Mouse (Mus musculus) v-Abl transformed pro-B cells (cell line): ENCODE results near the gene Card19.

Source experiments
- in situ Hi-C, 2 experiments: fragments of 400-800 bp; cut with MboI; formaldehyde crosslinking; loops; one replicate each; pipeline ENCODE4 v1.15.1; 2025; ENCODE audit not compliant: unreplicated experiment in 2 of 2

Card19 gene

GRCm38 (mm10) chr13:49233792-49234572 lies 18.1 kb upstream of the Card19 start:
- in situ Hi-C loops = no loop called here

- in situ Hi-C loops = loop anchor here in 1 of 2 experiments (10.0 kb wide), 2 partner anchors 69 to 149 kb away; no protein-coding TSS in a partner anchor
Measured at GRCm38 (mm10) chr13:49225633-49226032, 9.8 kb upstream of the Card19 start.

DNA sequence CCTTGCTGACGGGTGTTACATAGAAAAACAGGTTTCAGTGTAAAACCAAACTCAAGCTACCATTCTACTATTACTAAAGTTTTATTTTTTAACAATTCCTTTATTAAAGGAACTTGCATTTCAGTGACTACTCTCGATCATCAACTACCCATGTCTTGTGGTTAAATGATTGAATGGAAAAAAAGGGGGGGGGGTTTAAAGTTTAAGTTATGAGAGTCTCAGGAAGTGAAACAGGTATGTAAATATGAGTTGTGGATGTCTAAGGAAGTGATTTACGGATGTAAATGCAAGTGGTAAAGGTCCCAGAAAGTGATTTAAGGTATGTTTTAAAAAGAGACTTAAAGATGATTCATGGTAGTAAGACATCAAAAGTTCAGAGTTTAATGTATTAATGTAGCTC lies 9.3 kb upstream of the Card19 start:
- in situ Hi-C loops = loop anchor here in 1 of 2 experiments (10.0 kb wide), 2 partner anchors 70 to 150 kb away; no protein-coding TSS in a partner anchor

DNA sequence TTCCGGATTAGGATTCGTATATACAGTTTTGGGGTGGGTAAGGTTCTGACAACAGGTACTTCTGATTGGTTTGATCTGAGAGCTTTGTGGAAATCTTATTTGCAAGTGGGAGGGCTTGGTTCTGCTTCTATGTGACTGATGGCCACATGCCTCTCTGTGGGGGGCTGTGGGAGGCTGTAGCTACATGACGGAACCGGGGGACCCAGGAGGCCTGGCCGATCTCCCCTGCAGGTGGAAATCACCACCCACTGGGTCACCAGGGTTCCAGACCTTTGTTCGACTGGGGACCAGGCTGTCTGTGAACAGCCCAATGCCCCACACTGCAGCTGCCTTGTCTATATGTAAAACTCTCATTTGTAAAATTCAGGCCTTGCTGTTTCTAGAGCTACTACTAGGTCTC lies 8.9 kb upstream of the Card19 start:
- in situ Hi-C loops = loop anchor here in 1 of 2 experiments (10.0 to 25.0 kb wide), 3 partner anchors 70 to 438 kb away; partner anchors contain the start of genes Cenpp and Nol8

DNA sequence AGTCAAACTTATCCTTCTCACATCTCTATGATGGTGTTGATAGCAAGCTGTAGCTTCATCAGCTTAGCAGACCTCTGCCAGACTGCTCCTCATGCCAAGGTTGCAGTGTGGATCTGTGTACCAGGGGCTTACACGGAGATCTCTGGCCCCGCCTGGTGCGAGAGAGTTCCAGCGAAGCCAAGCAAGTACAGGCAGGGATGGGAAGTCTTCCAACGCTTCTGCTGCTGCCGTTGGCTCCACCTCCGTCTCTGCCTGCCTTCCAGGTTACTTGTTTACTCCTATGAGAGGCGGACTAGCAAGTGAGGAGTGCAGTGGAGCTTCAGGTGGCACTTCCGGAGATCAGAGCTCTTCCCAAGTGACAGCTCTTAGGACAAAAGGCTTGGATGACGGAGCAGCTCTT lies 8.5 kb upstream of the Card19 start:
- in situ Hi-C loops = loop anchor here in 1 of 2 experiments (10.0 to 25.0 kb wide), 3 partner anchors 70 to 438 kb away; partner anchors contain the start of genes Cenpp and Nol8

DNA sequence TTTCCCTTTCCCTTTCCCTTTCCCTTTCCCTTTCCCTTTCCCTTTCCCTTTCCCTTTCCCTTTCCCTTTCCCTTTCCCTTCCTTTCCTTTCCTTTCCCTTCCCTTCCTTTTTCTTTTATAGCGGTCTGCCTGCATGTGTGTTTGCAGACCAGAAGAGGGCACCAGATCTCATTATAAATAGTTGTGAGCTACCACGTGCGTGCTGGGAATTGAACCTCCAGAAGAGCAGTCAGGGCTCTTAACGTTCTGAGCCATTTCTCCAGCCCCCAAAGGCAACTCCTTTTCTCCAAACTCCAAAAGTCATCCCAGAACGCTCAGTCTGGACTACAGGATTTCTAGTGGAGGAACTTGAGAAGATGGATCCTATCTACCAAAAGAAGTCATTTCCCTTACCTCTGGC lies 5.1 kb upstream of the Card19 start:
- in situ Hi-C loops = loop anchor here in 1 of 2 experiments (10.0 to 25.0 kb wide), 3 partner anchors 74 to 441 kb away; partner anchors contain the start of genes Cenpp and Nol8

- in situ Hi-C loops = loop anchor here (10.0 to 25.0 kb wide), 2 partner anchors 45 to 443 kb away; partner anchors contain the start of genes Cenpp (in 1 of the 2) and Nol8 (in 1 of the 2)
Measured at GRCm38 (mm10) chr13:49219367-49219766, 3.5 kb upstream of the Card19 start.

- in situ Hi-C loops = loop anchor here (10.0 to 25.0 kb wide), 2 partner anchors 46 to 444 kb away; partner anchors contain the start of genes Cenpp (in 1 of the 2) and Nol8 (in 1 of the 2)
Measured at GRCm38 (mm10) chr13:49218651-49219050, 2.8 kb upstream of the Card19 start.

GRCm38 (mm10) chr13:49216808-49217561 lies 1.1 kb upstream of the Card19 start:
- in situ Hi-C loops = loop anchor here (10.0 to 25.0 kb wide), 2 partner anchors 48 to 445 kb away; partner anchors contain the start of genes Cenpp (in 1 of the 2) and Nol8 (in 1 of the 2)

DNA sequence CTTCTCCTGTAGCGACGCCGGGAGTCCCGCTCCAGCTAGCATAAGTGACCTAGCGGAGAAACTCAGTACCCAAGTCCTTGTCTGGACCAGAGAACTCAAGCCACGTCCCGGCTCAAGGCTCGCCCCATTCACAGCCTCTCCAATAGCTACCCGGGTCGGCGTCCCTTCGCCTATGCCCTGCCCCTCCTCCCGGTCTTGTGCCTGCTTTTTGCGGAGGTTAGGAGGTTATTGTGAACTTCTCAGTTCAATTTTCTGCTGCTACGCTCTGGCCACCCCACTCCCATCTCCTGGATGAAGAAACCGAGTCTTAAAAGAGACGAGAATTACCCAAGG lies 349 bp upstream of the Card19 start:
- in situ Hi-C loops = loop anchor here (10.0 to 25.0 kb wide), 2 partner anchors 49 to 446 kb away; partner anchors contain the start of genes Cenpp (in 1 of the 2) and Nol8 (in 1 of the 2)

- in situ Hi-C loops = loop anchor here (10.0 to 25.0 kb wide), 2 partner anchors 50 to 447 kb away; partner anchors contain the start of genes Cenpp (in 1 of the 2) and Nol8 (in 1 of the 2)
Measured at GRCm38 (mm10) chr13:49215128-49215503, 721 bp downstream of the Card19 start.

DNA sequence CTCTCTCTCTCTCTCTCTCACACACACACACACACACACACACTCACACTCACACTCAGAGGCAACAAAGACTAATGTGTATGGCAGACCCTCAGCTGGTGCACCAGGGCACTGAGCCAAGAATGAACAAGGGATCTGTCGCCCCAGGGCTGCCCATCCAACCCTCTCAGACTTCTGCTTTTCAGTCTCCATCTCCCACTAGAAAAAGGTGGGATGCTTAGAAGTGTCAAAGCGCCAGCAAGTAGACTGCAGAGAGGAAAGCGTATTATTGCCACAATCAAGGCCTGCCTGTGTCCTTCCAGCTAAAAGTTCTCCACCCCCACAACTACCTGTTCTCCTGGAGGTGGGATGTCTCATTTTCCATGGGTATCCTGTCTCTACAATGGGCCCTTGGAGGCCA lies 1.4 kb downstream of the Card19 start:
- in situ Hi-C loops = loop anchor here (10.0 to 25.0 kb wide), 2 partner anchors 50 to 448 kb away; partner anchors contain the start of genes Cenpp (in 1 of the 2) and Nol8 (in 1 of the 2)

DNA sequence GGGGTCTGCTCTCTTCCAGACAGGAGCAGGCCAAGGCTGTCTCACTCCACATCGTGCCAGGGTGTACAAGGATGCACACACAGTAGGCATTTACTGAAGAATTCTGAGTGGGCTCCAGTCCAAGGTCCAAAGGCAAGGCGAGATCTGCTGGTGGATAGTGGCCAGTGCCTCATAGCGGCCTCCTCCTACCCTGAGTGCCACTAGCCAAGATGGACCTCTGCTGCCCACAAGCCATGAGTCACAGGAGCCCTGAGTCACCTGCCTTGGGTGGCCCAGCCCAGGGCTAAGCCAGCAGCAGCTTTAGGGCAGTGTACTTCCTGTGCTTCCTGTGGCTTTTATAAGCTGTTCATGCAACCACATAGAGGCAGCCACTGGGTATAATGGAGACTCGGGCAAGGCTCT lies 2.3 kb downstream of the Card19 start:
- in situ Hi-C loops = loop anchor here (10.0 to 25.0 kb wide), 2 partner anchors 51 to 449 kb away; partner anchors contain the start of genes Cenpp (in 1 of the 2) and Nol8 (in 1 of the 2)

DNA sequence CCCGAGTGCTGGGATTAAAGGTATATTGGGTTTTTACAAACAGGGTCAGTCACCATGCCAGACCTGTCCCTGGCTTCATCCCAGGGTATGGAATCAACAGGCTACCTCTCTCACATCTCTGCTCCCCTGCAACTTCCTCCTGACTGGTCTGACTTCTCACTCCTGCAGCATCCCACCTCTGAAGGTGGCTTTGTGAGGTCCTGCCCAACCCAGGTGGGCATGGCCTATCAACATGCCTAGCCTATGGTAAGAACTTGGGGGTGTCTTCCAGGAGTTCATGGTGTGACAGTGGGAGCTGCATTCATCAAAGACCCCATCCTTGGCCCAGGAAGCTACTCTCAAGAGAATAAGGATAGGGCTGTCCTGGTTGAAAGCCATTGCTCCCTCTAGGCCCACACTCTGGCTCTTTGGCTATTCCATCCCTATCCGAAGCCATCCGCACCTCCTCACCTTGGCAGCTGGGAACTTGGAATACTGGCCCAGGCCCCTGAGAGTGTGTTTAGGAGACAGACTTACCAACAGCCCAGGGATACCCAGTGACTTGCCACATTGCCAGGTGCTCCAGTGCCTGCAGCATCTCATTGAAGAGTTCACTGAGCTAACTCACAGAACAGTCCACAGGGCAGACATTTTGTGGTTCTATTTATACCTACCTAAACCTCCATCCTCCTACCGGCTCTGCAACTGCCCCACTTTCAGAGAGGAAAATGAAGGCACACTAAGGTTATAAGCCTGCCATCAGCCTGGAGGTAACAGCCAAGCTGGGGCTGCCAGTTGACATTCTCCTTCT lies 2.9 kb downstream of the Card19 start:
- in situ Hi-C loops = loop anchor here (10.0 to 25.0 kb wide), 2 partner anchors 52 to 449 kb away; partner anchors contain the start of genes Cenpp (in 1 of the 2) and Nol8 (in 1 of the 2)

GRCm38 (mm10) chr13:49209306-49209705 lies 6.5 kb downstream of the Card19 start:
- in situ Hi-C loops = loop anchor here in 1 of 2 experiments (25.0 kb wide), 1 partner anchor 453 kb away; the partner anchor contains the start of genes Cenpp and Nol8

GRCm38 (mm10) chr13:49206341-49206740 lies 9.5 kb downstream of the Card19 start:
- in situ Hi-C loops = loop anchor here in 1 of 2 experiments (25.0 kb wide), 1 partner anchor 456 kb away; the partner anchor contains the start of genes Cenpp and Nol8

DNA sequence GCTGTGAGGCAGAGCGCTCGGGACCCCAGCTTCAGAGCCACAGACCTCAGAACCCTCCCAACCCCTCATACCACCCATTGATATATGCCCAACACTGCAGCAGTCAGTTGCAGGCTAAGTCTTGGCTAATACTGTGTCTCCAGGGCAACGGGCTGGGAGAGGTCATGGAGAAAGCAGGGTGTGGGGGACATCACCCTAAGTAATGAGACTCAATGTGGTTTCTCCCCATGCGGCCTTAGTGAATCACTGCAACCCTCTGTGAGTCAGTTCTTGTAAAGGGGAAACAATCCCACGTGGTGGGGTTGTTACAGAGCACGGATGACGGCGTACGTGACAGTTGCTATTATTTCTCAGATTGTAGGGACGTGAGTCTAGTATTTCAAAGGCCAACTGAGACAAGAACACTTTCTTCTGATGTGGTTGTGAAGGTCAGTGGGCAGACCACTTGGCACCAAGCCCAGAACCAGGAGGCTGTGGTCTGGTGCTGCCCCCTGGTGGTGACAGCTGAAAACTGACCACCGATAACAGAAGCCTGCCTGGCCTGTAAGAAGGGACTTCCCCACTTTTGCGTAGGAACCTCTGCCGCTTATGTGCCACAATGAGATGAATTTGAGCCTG lies 10.3 kb downstream of the Card19 start:
- in situ Hi-C loops = loop anchor here in 1 of 2 experiments (25.0 kb wide), 1 partner anchor 457 kb away; the partner anchor contains the start of genes Cenpp and Nol8

- in situ Hi-C loops = loop anchor here in 1 of 2 experiments (25.0 kb wide), 1 partner anchor 460 kb away; the partner anchor contains the start of genes Cenpp and Nol8
Measured at GRCm38 (mm10) chr13:49202556-49202955, 13.3 kb downstream of the Card19 start.
